Mouse (Mus musculus) olfactory bulb, adult 2 months (tissue): ENCODE data around the gene Ffar3. TPM values are rescaled to one million over a fixed set of nuclear protein-coding genes. Genes with fewer than 3 reads are reported as not detected.

ENCODE experiments used
- H3K27ac ChIP-seq: fragments of 200-500 bp; 2 replicates; pipeline ENCODE4 v1.5.1; 2012; ENCODE audit warnings: low read depth, low read length; ENCODE audit not compliant: insufficient read depth
- H3K4me1 ChIP-seq: fragments of 200-500 bp; 2 replicates; pipeline ENCODE4 v1.6.1; 2012; ENCODE audit warnings: low read length; ENCODE audit not compliant: control insufficient read depth, insufficient read depth
- H3K4me3 ChIP-seq: fragments of 200-500 bp; 2 replicates; pipeline ENCODE4 v1.5.1; 2012; ENCODE audit warnings: mild to moderate bottlenecking, low read depth, low read length, moderate library complexity; ENCODE audit not compliant: insufficient read depth
- CTCF ChIP-seq: fragments of 200-500 bp; IDR thresholded peaks from 2 replicates; pipeline ENCODE4 v1.5.1; 2012; ENCODE audit warnings: low read depth, mild to moderate bottlenecking, low read length, moderate library complexity; ENCODE audit not compliant: insufficient read depth
- POLR2A ChIP-seq: fragments of 200-500 bp; IDR thresholded peaks from 2 replicates; pipeline ENCODE4 v1.6.1; 2012; ENCODE audit warnings: mild to moderate bottlenecking, low read depth, low read length, moderate library complexity; ENCODE audit not compliant: insufficient read depth
- WGBS: fragments of 180-500 bp; shearing (Covaris S2); methylation state at CpG from one replicate; pipeline ENCODE4 v1.1.7; 2018; 5-methylcytosine and 5-hydroxymethylcytosine counted together
- polyA plus RNA-seq: library from polyadenylated mRNA; stranded (reverse); fragments of >200 nt; gene quantifications from 2 replicates; pipeline ENCODE4 v1.2.4, GENCODE M21; 2012; ENCODE audit warnings: low replicate concordance; ENCODE audit not compliant: missing spikeins, insufficient read depth, insufficient read length

Gene Ffar3
- polyA plus RNA-seq, 1 experiment, result not detected

DNA sequence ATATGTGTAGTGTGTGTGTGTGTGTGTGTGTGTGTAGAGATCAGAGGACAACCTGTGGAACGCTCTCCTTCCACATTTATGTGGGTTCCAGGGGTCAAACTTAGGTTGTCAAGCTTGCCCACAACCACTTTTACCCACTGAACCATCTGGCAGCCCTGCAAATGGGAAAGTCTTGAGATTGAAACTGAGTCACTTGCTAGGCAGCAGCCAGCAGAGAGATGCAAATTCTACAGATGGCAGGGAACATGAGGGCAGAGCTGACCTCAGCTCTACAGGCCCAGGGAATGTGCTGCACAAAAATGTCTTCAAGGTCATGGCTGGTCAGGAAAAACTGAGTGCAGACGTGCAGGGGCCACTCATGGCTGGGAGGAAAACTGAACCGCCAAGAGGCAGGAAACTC is 25.4 kb upstream of the Ffar3 start:
- no peak overlapping the region for H3K4me3 ChIP-seq
- no peak overlapping the region for H3K27ac ChIP-seq
- TF ChIP-seq POLR2A (no peak), CTCF (no peak)
- WGBS, result 89% methylated on average over 3 of the region's 3 CpGs
- H3K4me1 ChIP-seq, result no peaks in the 10 kb centered on the region

DNA sequence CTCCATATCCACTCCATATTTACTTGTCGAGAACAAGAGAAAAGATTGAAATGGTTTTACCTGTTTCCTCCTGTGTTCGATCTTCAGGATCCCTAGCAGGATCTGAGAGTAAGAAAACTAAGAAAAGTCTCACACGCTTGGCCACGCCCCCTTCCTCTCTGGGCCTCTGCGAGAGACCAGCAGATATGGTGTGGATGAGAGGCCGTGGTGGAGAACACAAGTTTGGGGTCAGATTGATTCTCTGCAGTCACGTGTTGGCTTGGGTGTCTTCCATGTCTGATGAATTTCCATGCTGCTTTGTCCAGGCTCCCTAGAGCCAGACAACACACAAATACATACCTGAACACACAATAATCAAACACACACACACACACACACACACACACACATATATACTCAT is 24.2 kb upstream of the Ffar3 start, which contains the start of gene Cd22:
Gene Cd22, minus strand, starts transcription at position 167 of the 400 bp plus-strand sequence.
- no peaks in the 10 kb centered on the region for H3K4me1 ChIP-seq
- 73% methylated on average over 7 of the region's 7 CpGs for WGBS
- no peak within 1 kb of the TSS for H3K27ac ChIP-seq
- H3K4me3 ChIP-seq, result no peak within 1 kb of the TSS
- TF ChIP-seq POLR2A, result no peak
- TF ChIP-seq CTCF, result no peak

DNA sequence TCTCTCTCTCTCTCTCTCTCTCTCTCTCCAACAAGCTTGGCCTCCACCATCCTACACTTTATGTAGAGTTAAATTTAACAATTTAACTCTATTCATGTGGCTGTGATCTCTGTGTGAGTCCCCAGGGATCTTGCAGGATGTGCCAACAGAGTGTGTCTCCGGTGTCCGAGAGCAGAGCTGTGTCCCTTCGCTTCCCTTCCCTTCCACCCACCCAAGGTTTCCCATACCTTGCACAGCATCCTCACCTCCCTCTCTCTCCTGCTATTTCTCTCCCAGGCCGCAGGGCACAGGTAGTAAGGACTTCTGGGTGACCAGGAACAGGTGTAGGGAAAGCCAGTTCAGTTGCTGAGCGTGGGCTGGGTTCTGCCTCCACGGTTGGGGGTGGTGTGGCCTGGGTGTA is 23.0 kb upstream of the Ffar3 start:
- Histone ChIP-seq H3K27ac (no peak overlapping the region), H3K4me3 (no peak overlapping the region), H3K4me1 (no peaks in the 10 kb centered on the region)
- 80% methylated on average over 6 of the region's 6 CpGs for WGBS
- TF ChIP-seq CTCF (no peak), POLR2A (no peak)

DNA sequence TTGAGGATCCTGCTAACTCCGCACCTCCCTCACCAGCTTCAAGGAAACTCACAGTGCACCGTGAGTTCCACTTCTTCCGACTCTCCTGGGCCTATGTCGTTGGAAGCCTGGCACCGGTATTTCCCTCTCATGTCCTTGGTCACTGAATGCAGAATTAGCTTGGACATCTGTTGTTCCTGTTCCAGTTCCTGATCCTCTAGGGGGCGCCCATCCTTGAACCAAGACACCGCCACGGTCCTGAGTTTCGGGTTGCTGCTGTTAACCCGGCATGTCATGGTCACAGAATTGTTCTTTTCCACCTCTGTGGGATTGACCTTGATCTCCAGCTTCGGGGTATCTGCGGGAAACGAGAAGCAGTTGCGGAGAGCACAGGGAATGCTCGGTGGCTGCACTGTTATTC is 17.1 kb upstream of the Ffar3 start:
- TF ChIP-seq CTCF (peak; percentile 42; the same call in 1 of the 2 replicates), POLR2A (no peak)
- no peak overlapping the region for H3K27ac ChIP-seq
- H3K4me3 ChIP-seq, result no peak overlapping the region
- H3K4me1 ChIP-seq, result peaks cover 3% of the 10 kb centered on the region; the same call in 1 of the 2 replicates
- WGBS, result 23% methylated on average over 15 of the region's 15 CpGs

DNA sequence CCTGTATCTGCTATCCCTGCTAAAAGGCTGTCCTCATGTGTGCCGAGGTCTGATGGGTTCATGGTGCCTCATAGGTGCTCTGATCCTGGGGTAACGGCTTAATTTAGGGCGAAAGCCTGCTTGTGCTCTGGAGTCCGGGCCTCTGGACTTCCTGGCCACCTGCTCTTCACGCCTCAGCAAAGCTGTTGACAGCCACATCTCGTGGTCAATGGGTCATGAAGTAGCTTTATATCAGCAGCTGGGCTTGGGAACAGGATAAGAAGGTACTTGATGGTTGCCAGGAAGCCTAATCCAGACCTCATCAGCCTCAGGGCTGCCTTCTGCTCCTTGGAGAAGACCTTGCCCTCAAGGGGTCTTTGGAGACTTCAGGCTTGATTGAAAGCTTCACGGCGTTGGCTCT is 7.4 kb upstream of the Ffar3 start:
- TF ChIP-seq CTCF, result no peak
- TF ChIP-seq POLR2A, result no peak
- Histone ChIP-seq H3K4me1 (no peaks in the 10 kb centered on the region), H3K4me3 (no peak overlapping the region), H3K27ac (no peak overlapping the region)
- 74% methylated on average over 8 of the region's 8 CpGs for WGBS

DNA sequence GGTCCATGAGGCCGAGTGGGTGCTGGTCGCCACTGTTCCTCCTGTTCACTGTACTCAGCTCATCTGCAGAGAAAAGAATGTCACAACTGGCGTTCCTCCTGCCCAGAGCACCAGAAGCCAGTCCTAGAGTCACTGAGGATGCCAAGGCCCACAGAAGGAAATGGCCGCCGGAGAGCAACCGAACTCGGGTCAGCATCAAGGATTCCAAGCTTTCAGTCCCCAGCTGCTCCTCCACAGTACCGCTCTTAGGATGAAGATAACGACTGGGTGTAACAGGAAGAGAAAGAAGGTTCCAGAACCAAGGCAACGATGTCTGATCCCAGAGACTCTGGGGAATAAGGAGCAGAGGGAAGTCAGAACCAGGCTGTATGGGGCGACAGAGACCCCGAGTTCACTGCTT is 5.5 kb upstream of the Ffar3 start, which contains the start of gene Ffar1:
Gene Ffar1, minus strand, starts transcription at position 101 of the 400 bp plus-strand sequence.
- 82% methylated on average over 12 of the region's 12 CpGs for WGBS
- no peak within 1 kb of the TSS for H3K27ac ChIP-seq
- H3K4me3 ChIP-seq, result no peak within 1 kb of the TSS
- no peaks in the 10 kb centered on the region for H3K4me1 ChIP-seq
- TF ChIP-seq POLR2A, result no peak
- no peak for TF ChIP-seq CTCF

DNA sequence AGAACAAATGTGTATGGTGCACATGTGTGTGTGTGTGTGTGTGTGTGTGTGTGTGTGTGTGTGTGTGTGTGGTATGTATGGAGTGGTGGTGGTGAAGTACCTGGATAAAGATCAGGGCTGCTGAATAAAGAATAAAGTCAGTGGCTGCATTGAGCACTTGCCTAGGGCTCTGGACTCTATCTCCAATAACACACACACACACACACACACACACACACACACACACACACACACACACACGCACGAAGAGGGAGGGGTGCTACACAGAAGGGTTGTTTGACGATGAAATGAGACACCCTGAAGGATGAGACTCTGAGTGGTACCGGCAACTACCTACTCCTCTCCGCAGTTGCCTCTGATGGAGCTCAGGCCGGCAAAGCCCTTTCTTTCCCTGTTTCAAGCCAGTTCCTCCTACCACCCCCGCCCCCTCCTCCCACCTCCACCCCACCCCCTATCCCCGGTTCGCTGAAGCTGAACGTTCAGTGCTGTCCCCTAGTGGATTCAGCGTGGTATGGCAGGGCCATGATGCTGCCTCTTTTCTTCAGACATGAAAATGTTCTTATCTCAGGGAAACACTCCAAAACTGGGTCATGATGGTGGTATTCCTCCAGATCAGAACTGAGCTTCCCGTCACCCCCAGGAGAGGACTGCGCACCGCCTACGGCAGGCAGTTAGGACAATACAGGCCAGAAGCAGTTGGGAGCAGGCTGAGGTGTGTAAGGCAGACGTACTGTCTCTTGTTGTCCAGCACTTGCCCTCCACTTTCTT is 3.8 kb upstream of the Ffar3 start:
- TF ChIP-seq POLR2A (no peak), CTCF (peak; percentile 15; the same call in 1 of the 2 replicates)
- Histone ChIP-seq H3K4me3 (peak overlapping the region; percentile 13; the same call in 1 of the 2 replicates), H3K27ac (no peak overlapping the region), H3K4me1 (no peaks in the 10 kb centered on the region)
- WGBS, result 8% methylated on average over 15 of the region's 16 CpGs

DNA sequence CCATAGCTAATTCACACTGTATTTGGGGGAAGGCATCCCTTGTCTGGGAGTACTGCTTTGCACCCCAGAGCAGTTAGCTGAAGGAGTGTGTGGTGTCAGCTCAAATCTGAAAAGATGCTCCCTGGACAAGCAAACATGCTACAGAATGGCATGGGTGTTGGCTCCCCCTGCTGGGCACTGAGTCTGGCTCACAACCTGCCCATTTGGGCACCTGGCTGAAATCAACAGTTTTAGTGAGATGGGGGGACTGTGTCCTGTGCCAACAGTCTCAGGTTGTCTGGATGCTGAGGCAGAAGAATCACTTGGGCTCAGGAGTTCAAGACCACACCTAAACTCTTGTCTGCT is 3.3 kb upstream of the Ffar3 start:
- Histone ChIP-seq H3K4me3 (no peak overlapping the region), H3K27ac (no peak overlapping the region), H3K4me1 (no peaks in the 10 kb centered on the region)
- TF ChIP-seq CTCF (peak; percentile 65; the same call in 1 of the 2 replicates), POLR2A (no peak)

DNA sequence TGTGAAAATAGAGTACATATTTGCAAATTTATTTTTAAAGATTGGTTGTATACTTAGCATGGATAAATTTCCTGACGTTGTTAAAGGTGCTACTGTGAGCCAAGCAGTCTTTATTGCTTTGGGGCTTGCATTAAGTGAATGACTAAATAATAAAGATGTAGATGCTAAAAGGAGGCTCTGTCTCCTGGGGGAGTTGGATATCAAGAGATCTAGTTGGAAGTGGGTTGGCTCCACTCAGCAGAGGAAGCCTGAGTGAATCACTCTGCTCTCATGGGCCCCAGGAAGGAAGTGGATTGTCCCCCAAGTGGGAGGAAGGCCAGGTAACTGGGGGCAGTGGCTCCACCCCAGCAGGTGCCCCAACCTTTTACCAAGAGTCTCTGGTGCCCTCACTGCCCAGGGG is 1.8 kb upstream of the Ffar3 start:
- TF ChIP-seq POLR2A, result no peak
- no peak for TF ChIP-seq CTCF
- H3K27ac ChIP-seq, result no peak overlapping the region
- WGBS, result 39% methylated on average over 1 of the region's 1 CpGs
- no peaks in the 10 kb centered on the region for H3K4me1 ChIP-seq
- no peak overlapping the region for H3K4me3 ChIP-seq

DNA sequence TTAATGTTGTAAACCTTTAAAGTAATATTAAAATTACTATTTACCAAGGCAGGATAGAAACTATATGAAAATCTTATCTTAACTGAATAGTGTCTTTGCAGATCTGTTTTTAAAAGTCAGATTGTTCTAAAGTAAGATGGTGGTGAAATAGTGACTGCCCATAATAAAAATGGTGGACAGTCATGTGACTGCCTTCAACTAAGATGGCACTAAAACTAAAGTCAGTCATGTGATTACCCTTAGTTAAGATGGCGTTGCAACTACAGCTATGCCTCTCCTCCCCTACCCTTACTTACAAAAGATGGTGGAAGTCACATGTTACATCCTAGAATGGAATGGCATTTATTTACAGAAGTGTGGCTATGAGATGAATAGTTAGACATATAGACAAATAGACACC is 4.6 kb downstream of the Ffar3 start:
- 93% methylated on average over 1 of the region's 1 CpGs for WGBS
- Histone ChIP-seq H3K4me1 (no peaks in the 10 kb centered on the region), H3K4me3 (no peak overlapping the region), H3K27ac (no peak overlapping the region)
- TF ChIP-seq CTCF (no peak), POLR2A (no peak)
